Mouse (Mus musculus) G1E (cell line): ENCODE measurements around the gene Nlgn1.

Experiments
- CTCF ChIP-seq: IDR thresholded peaks from 2 replicates; pipeline ENCODE4 v1.5.1; 2012; ENCODE audit warnings: low read depth, low read length, inconsistent platforms, mixed read lengths
- GATA1 ChIP-seq: IDR thresholded peaks from 2 replicates; pipeline ENCODE4 v1.6.1; 2012; ENCODE audit warnings: borderline replicate concordance, low read length, inconsistent platforms, mixed read lengths

GRCm38 (mm10) chr3:25914365-25915065 lies 417.7 kb downstream of the Nlgn1 start:
- TF ChIP-seq CTCF (no peak), GATA1 (no peak)
